Comparison of ENCODE assay signal across 20 mouse cellular contexts in the genomic region with DNA sequence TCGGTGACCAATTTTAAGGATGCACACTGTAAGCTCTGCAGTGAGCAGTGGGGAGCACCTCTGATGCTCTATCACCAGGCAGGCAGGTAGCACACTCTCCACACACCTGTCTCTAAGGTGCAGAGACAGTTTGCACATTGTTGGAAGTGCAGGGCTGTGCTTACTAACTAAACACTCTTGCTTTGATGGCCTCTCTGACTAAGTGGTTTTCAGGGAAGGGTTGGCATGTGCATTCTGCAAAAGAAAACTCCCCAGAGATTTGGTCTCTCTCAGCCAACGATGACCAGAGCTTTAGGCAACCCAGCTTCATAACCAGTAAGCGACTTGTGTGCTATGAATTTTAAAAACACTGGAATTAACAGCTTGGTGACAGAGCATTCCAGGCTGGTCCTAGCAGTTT. TPM values are rescaled to one million over a fixed set of nuclear protein-coding genes. Genes with fewer than 3 reads are reported as not detected.
DNase-seq lines count a peak whose midpoint lies in the region; ATAC-seq and TF ChIP-seq lines count a peak whose summit lies in the region.
"Had no signal": no experiment of that assay in that cellular context is flagged by ENCODE, and none has a peak within 500 bp of the region (broad histone marks: within the 10 kb centered on the region; RNA-seq: fewer than 3 reads in every experiment).

No protein-coding gene starts in this region.

- peaks cover 25% of the 10 kb centered on the region for H3K4me1 ChIP-seq in heart, embryonic 10.5 days
- peaks cover 14% of the 10 kb centered on the region for H3K4me1 ChIP-seq in lung, embryonic 14.5 days (ENCODE audit: insufficient read depth)
- H3K4me1 ChIP-seq in lung, adult 2 months (ENCODE audit: control insufficient read depth, insufficient read depth, low read length) = peaks cover 18% of the 10 kb centered on the region

- no peak for TF ChIP-seq CTCF in lung, embryonic 14.5 days (IDR thresholded peaks at IDR 0.05; ENCODE audit: low read depth)
- TF ChIP-seq CTCF in lung, adult 2 months (IDR thresholded peaks at IDR 0.05; ENCODE audit: insufficient read depth, low read length) = no peak

- H3K27me3 ChIP-seq in heart, embryonic 10.5 days (ENCODE audit: insufficient read depth, poor library complexity, severe bottlenecking) = no peaks in the 10 kb centered on the region
- H3K27me3 ChIP-seq in lung, embryonic 14.5 days (ENCODE audit: insufficient read depth, low read length) = no peaks in the 10 kb centered on the region
- H3K27me3 ChIP-seq: forebrain, embryonic 13.5 days; heart, embryonic 15.5 days; hindbrain, embryonic 13.5 days had no signal

- H3K27ac ChIP-seq in heart, embryonic 10.5 days = no peak overlapping the region
- no peak overlapping the region for H3K27ac ChIP-seq in lung, embryonic 14.5 days (ENCODE audit: low read depth)
- H3K27ac ChIP-seq: embryonic facial prominence, embryonic 10.5 days; forebrain, embryonic 13.5 days; heart, embryonic 15.5 days; hindbrain, embryonic 13.5 days had no signal

- TF ChIP-seq POLR2A in lung, adult 2 months (IDR thresholded peaks at IDR 0.05; ENCODE audit: borderline replicate concordance, extremely low read depth, low read depth, low read length) = no peak

- no peaks in the 10 kb centered on the region for H3K36me3 ChIP-seq in heart, embryonic 10.5 days
- no peaks in the 10 kb centered on the region for H3K36me3 ChIP-seq in lung, embryonic 14.5 days (ENCODE audit: insufficient read depth)
- H3K36me3 ChIP-seq: embryonic facial prominence, embryonic 10.5 days; heart, embryonic 15.5 days; hindbrain, embryonic 13.5 days had no signal

- no peak overlapping the region for H3K9ac ChIP-seq in lung, embryonic 14.5 days
- H3K9ac ChIP-seq: forebrain, embryonic 13.5 days; forebrain, postnatal 0 days; heart, embryonic 15.5 days; hindbrain, embryonic 13.5 days had no signal

- peak; percentile 39; the same call in 1 of the 2 replicates for ATAC-seq in lung, embryonic 14.5 days (ENCODE audit: insufficient read depth)
- ATAC-seq: forebrain, embryonic 13.5 days; forebrain, postnatal 0 days had no signal

- no peak overlapping the region for H3K4me3 ChIP-seq in heart, embryonic 10.5 days
- H3K4me3 ChIP-seq in lung, embryonic 14.5 days (ENCODE audit: low read depth, low read length) = no peak overlapping the region
- H3K4me3 ChIP-seq in lung, adult 2 months (replicated peaks; ENCODE audit: extremely low read depth, low read depth, low read length) = no peak overlapping the region
- H3K4me3 ChIP-seq: embryonic facial prominence, embryonic 10.5 days; forebrain, embryonic 13.5 days; heart, embryonic 15.5 days; hindbrain, embryonic 13.5 days had no signal

- 79% methylated on average over 3 of the region's 3 CpGs for WGBS in heart, embryonic 10.5 days
- 68% methylated on average over 3 of the region's 3 CpGs for WGBS in lung, embryonic 14.5 days
- WGBS in lung, adult 2 months = 63% methylated on average over 3 of the region's 3 CpGs

- no peaks in the 10 kb centered on the region for H3K9me3 ChIP-seq in heart, embryonic 10.5 days
- H3K9me3 ChIP-seq in lung, embryonic 14.5 days (ENCODE audit: low read depth, low read length) = no peaks in the 10 kb centered on the region
- H3K9me3 ChIP-seq: embryonic facial prominence, embryonic 10.5 days; forebrain, embryonic 13.5 days; heart, embryonic 15.5 days; hindbrain, embryonic 13.5 days had no signal

- intact Hi-C loops in left cerebral cortex, postnatal 4 days (cut with DNase I) = no loop called here

- H3K4me2 ChIP-seq in lung, embryonic 14.5 days = no peak overlapping the region
- H3K4me2 ChIP-seq: forebrain, embryonic 13.5 days; heart, embryonic 11.5 days; heart, embryonic 15.5 days; hindbrain, embryonic 13.5 days had no signal

- DNase-seq in heart, adult 11 months = peak; percentile 22
- DNase-seq in heart, embryonic 10.5 days (ENCODE audit: low spot score) = no peak
- no peak for DNase-seq in lung, embryonic 14.5 days
- no peak for DNase-seq in lung, adult 2 months
- peak; percentile 16 for DNase-seq in lung, postnatal 14 days
- no peak for DNase-seq in embryo, embryonic 11 days
- no peak for DNase-seq in left cerebral cortex, postnatal 4 days
- DNase-seq: adrenal gland, postnatal 14 days; cerebellum, adult 11-12 months; cerebellum, adult 9-11 months; cerebellum, postnatal 36 days; forebrain, postnatal 0 days; gastrocnemius, postnatal 25 days; heart, adult 18-20 months; heart, postnatal 14 days had no signal

RNA-seq across cellular contexts. Expression of a gene that starts 29.2 kb away (rescaled TPM):
- polyA plus RNA-seq in heart, embryonic 10.5 days (2016; fragmentation: Nextera tagmentation; extraction: Ambion mirVana) = 8.6 and 14.0 TPM in 2 replicates
- polyA plus RNA-seq in lung, embryonic 14.5 days (2014; fragmentation: Nextera tagmentation; extraction: Ambion mirVana) = 11.9 and 13.3 TPM in 2 replicates
- 26.2 and 28.4 TPM in 2 replicates for polyA plus RNA-seq in lung, adult 2 months (2012; rRNA removed)
- 10 to 100 TPM; 56.3 to 60.1 TPM for total RNA-seq in left cerebral cortex, postnatal 4 days (2021)

RNA-seq across cellular contexts. Expression of a gene that starts 29.3 kb away (rescaled TPM):
- polyA plus RNA-seq in heart, embryonic 10.5 days (2016; fragmentation: Nextera tagmentation; extraction: Ambion mirVana) = 459 and 498 TPM in 2 replicates
- polyA plus RNA-seq in lung, embryonic 14.5 days (2014; fragmentation: Nextera tagmentation; extraction: Ambion mirVana) = 497 and 531 TPM in 2 replicates
- 228 and 245 TPM in 2 replicates for polyA plus RNA-seq in lung, adult 2 months (2012; rRNA removed)
- 100 to 1,000 TPM; 248 to 253 TPM for total RNA-seq in left cerebral cortex, postnatal 4 days (2021)

Comparison
In these comparisons a context has a peak if more than half of its experiments do, and no peak if none do; other contexts are left out.
1. DNase-seq: peak in heart, adult 11 months (single experiment) and lung, postnatal 14 days (single experiment); none in heart, embryonic 10.5 days (single experiment), lung, embryonic 14.5 days (single experiment), lung, adult 2 months (single experiment), embryo, embryonic 11 days (single experiment) and left cerebral cortex, postnatal 4 days (single experiment).